11 mouse cellular contexts compared by ENCODE assay signal in genomic region chr10:22165328-22166003, GRCm38 (mm10). TPM values are rescaled to one million over a fixed set of nuclear protein-coding genes. Genes with fewer than 3 reads are reported as not detected.
DNase-seq lines count a peak whose midpoint lies in the region; ATAC-seq and TF ChIP-seq lines count a peak whose summit lies in the region.
"Not testable (repeated sequence)": the region's sequence is repeated elsewhere in the genome, so short reads cannot be mapped to it uniquely, and the experiment has no call there.
"Had no signal": no experiment of that assay in that cellular context is flagged by ENCODE, and none has a peak within 500 bp of the region (broad histone marks: within the 10 kb centered on the region; RNA-seq: fewer than 3 reads in every experiment).

No protein-coding gene starts in this region.

- H3K4me1 ChIP-seq in bone marrow macrophage, adult 2 months (ENCODE audit: control insufficient read depth, insufficient read depth, low read length): peaks cover 19% of the 10 kb centered on the region

- H3K27ac ChIP-seq in bone marrow macrophage, adult 2 months (ENCODE audit: insufficient read depth, low read depth, low read length): peak overlapping the region; percentile 67

- H3K4me3 ChIP-seq in bone marrow macrophage, adult 2 months (ENCODE audit: insufficient read depth, low read length): not testable (repeated sequence)

- not testable (repeated sequence) for TF ChIP-seq CTCF in bone marrow macrophage, adult 2 months (IDR thresholded peaks at IDR 0.05; ENCODE audit: low read depth, low read length)

- DNase-seq in adrenal gland, adult 2 months: peak; percentile 16

- not testable (repeated sequence) for TF ChIP-seq POLR2A in bone marrow macrophage, adult 2 months (IDR thresholded peaks at IDR 0.05; ENCODE audit: borderline replicate concordance, low read depth, low read length)

- ATAC-seq in granulocyte monocyte progenitor cell, adult 5-6 weeks (replicated peaks; ENCODE audit: poor library complexity, severe bottlenecking): peak; percentile 89
- peak; percentile 69 to 74; a peak in 2 of 4 replicates for ATAC-seq in hematopoietic stem cell, adult 5-6 weeks (replicated peaks in 1 of 2; ENCODE audit: insufficient read depth in 1 of 2, low FRiP score in 2 of 2, low TSS enrichment in 1 of 2, low read depth in 1 of 2, poor library complexity in 2 of 2, severe bottlenecking in 2 of 2)
- peak; percentile 87 for ATAC-seq in megakaryocyte, adult 5-6 weeks (ENCODE audit: poor library complexity, severe bottlenecking)
- ATAC-seq in monocyte, adult 5-6 weeks (replicated peaks; ENCODE audit: insufficient number of reproducible peaks, low FRiP score, low TSS enrichment, poor library complexity, severe bottlenecking): peak; percentile 58

RNA-seq across cellular contexts. Expression of gene H60b, which starts 7.1 kb away (rescaled TPM):
- total RNA-seq in adrenal gland, adult 2 months (2021): under 1 TPM in 1 of 2 experiments, not detected in 1; 0.95 TPM
- polyA plus RNA-seq in adrenal gland, adult 2 months (2012; rRNA removed): 0.55 and 0.76 TPM in 2 replicates
- not detected in 2 replicates for polyA plus RNA-seq in bone marrow macrophage, adult 2 months (2012; ENCODE audit: insufficient read depth, insufficient read length, missing spikeins)
- total RNA-seq in granulocyte monocyte progenitor cell, adult 5-6 weeks (2014; fragmentation: Nextera tagmentation): not detected in 2 replicates
- not detected in 2 replicates for total RNA-seq in granulocyte monocyte progenitor cell, adult 5-6 weeks (2017)
- not detected in 2 replicates for total RNA-seq in hematopoietic stem cell, adult 5-6 weeks (2017)
- total RNA-seq in megakaryocyte, adult 5-6 weeks (2015): not detected in 2 replicates
- not detected in 2 replicates for total RNA-seq in megakaryocyte, adult 5-6 weeks (2017)
- total RNA-seq in monocyte, adult 5-6 weeks (2017): not detected in 3 replicates
- total RNA-seq: CH12.LX had no signal
- polyA plus RNA-seq: G1E had no signal

RNA-seq across cellular contexts. Expression of gene Raet1e, which starts 7.1 kb away (rescaled TPM):
- 1 to 10 TPM in 1 of 2 experiments, under 1 TPM in 1; 0.31 to 2.2 TPM for total RNA-seq in adrenal gland, adult 2 months (2021)
- polyA plus RNA-seq in adrenal gland, adult 2 months (2012; rRNA removed): 0.62 and 0.69 TPM in 2 replicates
- polyA plus RNA-seq in bone marrow macrophage, adult 2 months (2012; ENCODE audit: insufficient read depth, insufficient read length, missing spikeins): 6.0 and 6.3 TPM in 2 replicates
- 0.97 TPM in 1 of 2 replicates, not detected in the other for total RNA-seq in granulocyte monocyte progenitor cell, adult 5-6 weeks (2014; fragmentation: Nextera tagmentation)
- total RNA-seq in granulocyte monocyte progenitor cell, adult 5-6 weeks (2017): 0.65 and 1.5 TPM in 2 replicates
- not detected in 2 replicates for total RNA-seq in hematopoietic stem cell, adult 5-6 weeks (2017)
- total RNA-seq in megakaryocyte, adult 5-6 weeks (2015): 3.7 and 3.9 TPM in 2 replicates
- total RNA-seq in megakaryocyte, adult 5-6 weeks (2017): 1.3 and 7.2 TPM in 2 replicates
- 2.5 TPM in 1 of 3 replicates, not detected in the others for total RNA-seq in monocyte, adult 5-6 weeks (2017)
- total RNA-seq: forebrain, postnatal 0 days had no signal
- polyA plus RNA-seq: activated CD4-positive, CD25-positive, alpha-beta regulatory T cell, adult 4 months; CD4-positive, CD25-positive, alpha-beta regulatory T cell, adult 4 months had no signal

RNA-seq across cellular contexts. Expression of gene E030030I06Rik, which starts 16.4 kb away (rescaled TPM):
- total RNA-seq in adrenal gland, adult 2 months (2021): 1 to 10 TPM; 4.7 to 9.8 TPM
- polyA plus RNA-seq in adrenal gland, adult 2 months (2012; rRNA removed): 4.3 and 8.1 TPM in 2 replicates
- 4.0 and 7.5 TPM in 2 replicates for polyA plus RNA-seq in bone marrow macrophage, adult 2 months (2012; ENCODE audit: insufficient read depth, insufficient read length, missing spikeins)
- 3.1 and 16.4 TPM in 2 replicates for total RNA-seq in granulocyte monocyte progenitor cell, adult 5-6 weeks (2014; fragmentation: Nextera tagmentation)
- 2.9 and 3.1 TPM in 2 replicates for total RNA-seq in granulocyte monocyte progenitor cell, adult 5-6 weeks (2017)
- 1.7 and 5.8 TPM in 2 replicates for total RNA-seq in hematopoietic stem cell, adult 5-6 weeks (2017)
- 3.1 and 3.7 TPM in 2 replicates for total RNA-seq in megakaryocyte, adult 5-6 weeks (2015)
- total RNA-seq in megakaryocyte, adult 5-6 weeks (2017): 2.4 and 2.9 TPM in 2 replicates
- 11.7 to 25.5 TPM (median 23.4 TPM) in 3 replicates for total RNA-seq in monocyte, adult 5-6 weeks (2017)
- total RNA-seq: forebrain, postnatal 0 days had no signal
